Mouse (Mus musculus): Measurements from ENCODE around the gene Rabl3.

The Rabl3 gene

GRCm38 (mm10) chr16:37539611-37540580 is at the start of gene Rabl3, which contains the start of gene Gtf2e1:
Gene Rabl3, plus strand, starts transcription at chr16:37539885.
Gene Gtf2e1, minus strand, starts transcription at chr16:37539789.
- DNase-seq, result peak; percentile 97 to 98

- DNase-seq, result no peak
Observed at GRCm38 (mm10) chr16:37495017-37495416, 44.7 kb upstream of the Rabl3 start.

GRCm38 (mm10) chr16:37498581-37498980 is 41.1 kb upstream of the Rabl3 start:
- DNase-seq, result no peak

GRCm38 (mm10) chr16:37504517-37504916 is 35.2 kb upstream of the Rabl3 start:
- no peak for DNase-seq

GRCm38 (mm10) chr16:37506751-37507150 is 32.9 kb upstream of the Rabl3 start:
- DNase-seq, result no peak

GRCm38 (mm10) chr16:37511489-37511888 is 28.2 kb upstream of the Rabl3 start:
- DNase-seq, result no peak

- no peak for DNase-seq
Observed at GRCm38 (mm10) chr16:37514644-37515043, 25.0 kb upstream of the Rabl3 start.

GRCm38 (mm10) chr16:37516376-37516993 is 23.2 kb upstream of the Rabl3 start:
- no peak for DNase-seq

- no peak for DNase-seq
Observed at GRCm38 (mm10) chr16:37517596-37518211, 22.0 kb upstream of the Rabl3 start.

- no peak for DNase-seq
Observed at GRCm38 (mm10) chr16:37518662-37519061, 21.0 kb upstream of the Rabl3 start.

- DNase-seq, result no peak
Observed at GRCm38 (mm10) chr16:37519721-37520120, 20.0 kb upstream of the Rabl3 start.

- no peak for DNase-seq
Observed at GRCm38 (mm10) chr16:37520190-37521040, 19.3 kb upstream of the Rabl3 start.

GRCm38 (mm10) chr16:37522100-37522697 is 17.5 kb upstream of the Rabl3 start:
- DNase-seq, result no peak

- DNase-seq, result no peak
Observed at GRCm38 (mm10) chr16:37525121-37525520, 14.6 kb upstream of the Rabl3 start.

- no peak for DNase-seq
Observed at GRCm38 (mm10) chr16:37526688-37527223, 12.9 kb upstream of the Rabl3 start.

GRCm38 (mm10) chr16:37530170-37530569 is 9.5 kb upstream of the Rabl3 start:
- DNase-seq, result no peak

GRCm38 (mm10) chr16:37532046-37532445 is 7.6 kb upstream of the Rabl3 start:
- no peak for DNase-seq

- DNase-seq, result no peak
Observed at GRCm38 (mm10) chr16:37533369-37534068, 6.2 kb upstream of the Rabl3 start.

- no peak for DNase-seq
Observed at GRCm38 (mm10) chr16:37539240-37539610, 460 bp upstream of the Rabl3 start.

- no peak for DNase-seq
Observed at GRCm38 (mm10) chr16:37540776-37541175, 1.1 kb downstream of the Rabl3 start.

GRCm38 (mm10) chr16:37546312-37546711 is 6.6 kb downstream of the Rabl3 start:
- no peak for DNase-seq
